Mouse (Mus musculus) G1E (cell line): Measurements from ENCODE around the gene 5430427O19Rik.

Experiments
- CTCF ChIP-seq: IDR thresholded peaks from 2 replicates; pipeline ENCODE4 v1.5.1; 2012; ENCODE audit warnings: low read depth, low read length, inconsistent platforms, mixed read lengths
- GATA1 ChIP-seq: IDR thresholded peaks from 2 replicates; pipeline ENCODE4 v1.6.1; 2012; ENCODE audit warnings: borderline replicate concordance, low read length, inconsistent platforms, mixed read lengths
- POLR2AphosphoS5 ChIP-seq: IDR thresholded peaks from 2 replicates; pipeline ENCODE4 v1.6.1; 2012; ENCODE audit warnings: low read depth, low read length, inconsistent platforms; ENCODE audit not compliant: insufficient replicate concordance
- TAL1 ChIP-seq: conservative IDR thresholded peaks from 2 replicates; pipeline ENCODE4 v1.6.1; 2012; ENCODE audit warnings: low read depth, low read length, inconsistent platforms, mixed read lengths

DNA sequence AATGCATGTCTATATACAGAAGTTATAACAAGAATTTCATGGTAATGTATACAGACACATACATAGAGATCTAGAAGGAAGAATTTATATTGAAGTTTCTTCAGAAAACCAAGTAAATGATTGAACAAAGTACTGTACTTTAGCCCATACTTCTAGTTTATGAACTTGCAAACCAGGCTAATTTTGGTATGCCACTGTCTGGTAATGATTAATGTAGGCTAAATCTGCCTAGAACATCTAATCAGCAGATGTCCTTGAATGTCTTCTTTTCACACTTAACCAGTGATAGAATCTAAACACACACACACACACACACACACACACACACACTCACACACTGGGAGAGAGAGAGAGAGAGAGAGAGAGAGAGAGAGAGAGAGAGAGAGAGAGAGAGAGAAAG, 8.1 kb downstream of the 5430427O19Rik start:
- TF ChIP-seq GATA1 (no peak), CTCF (no peak), TAL1 (no peak), POLR2AphosphoS5 (no peak)
